Mouse (Mus musculus): Measurements from ENCODE around the gene Rims3. TPM values are rescaled to one million over a fixed set of nuclear protein-coding genes. Genes with fewer than 3 reads are reported as not detected.

Rims3 gene
- polyA plus RNA-seq, 1 experiment from 2014 or later: 0.87 TPM

GRCm38 (mm10) chr4:120825100-120825553, 29.5 kb upstream of the Rims3 start:
- Histone ChIP-seq H3K27me3 (no peaks in the 10 kb centered on the region), H3K4me1 (peaks cover 25% of the 10 kb centered on the region), H3K36me3 (no peaks in the 10 kb centered on the region), H3K4me2 (peak overlapping the region; percentile 65), H3K9me3 (no peaks in the 10 kb centered on the region), H3K4me3 (peak overlapping the region; percentile 73), H3K27ac (peak overlapping the region; percentile 99), H3K9ac (peak overlapping the region; percentile 100)
- peak; percentile 95 for ATAC-seq (ENCODE audit: insufficient number of reproducible peaks, insufficient read depth, low FRiP score, low TSS enrichment, low read depth)
- under 1% methylated on average over 50 of the region's 53 CpGs for WGBS

DNA sequence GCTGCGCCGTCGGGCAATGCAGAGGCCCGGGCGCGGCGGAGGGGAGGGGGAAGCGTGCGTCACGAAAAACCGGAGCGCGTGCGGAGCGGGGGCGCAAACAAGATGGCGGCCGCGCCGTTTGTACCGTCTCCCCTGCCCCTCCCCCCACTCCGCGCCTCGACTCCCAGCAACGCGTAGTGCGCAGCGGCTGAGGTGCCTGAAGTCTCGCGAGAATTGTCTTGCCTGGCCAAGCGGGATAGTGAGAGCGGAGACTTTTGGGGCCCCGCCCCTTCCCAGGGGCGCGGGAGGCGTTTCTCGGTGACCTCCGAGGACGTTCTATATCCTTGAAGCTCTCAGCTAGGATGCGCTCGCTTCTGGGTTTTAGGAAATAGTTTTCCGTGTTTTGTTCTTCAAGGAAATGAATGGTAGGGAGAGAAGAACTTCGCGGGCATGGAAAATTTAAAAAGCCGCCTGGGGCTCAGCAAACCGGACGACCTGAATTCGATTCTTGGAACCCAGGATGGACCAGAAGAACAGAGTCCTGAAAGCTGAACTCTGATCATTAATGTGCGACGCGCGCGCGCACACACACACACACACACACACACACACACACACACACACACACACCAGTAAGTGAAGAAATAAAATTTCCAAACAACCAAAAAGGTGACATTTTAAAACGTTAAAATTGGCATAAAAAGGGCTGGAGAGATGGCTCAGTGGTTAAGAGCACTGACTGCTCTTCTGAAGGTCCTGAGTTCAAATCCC, 28.9 kb upstream of the Rims3 start:
- ATAC-seq (ENCODE audit: insufficient number of reproducible peaks, insufficient read depth, low FRiP score, low TSS enrichment, low read depth): peak; percentile 93
- peak overlapping the region; percentile 65 for H3K4me2 ChIP-seq
- WGBS: under 1% methylated on average over 47 of the region's 55 CpGs

DNA sequence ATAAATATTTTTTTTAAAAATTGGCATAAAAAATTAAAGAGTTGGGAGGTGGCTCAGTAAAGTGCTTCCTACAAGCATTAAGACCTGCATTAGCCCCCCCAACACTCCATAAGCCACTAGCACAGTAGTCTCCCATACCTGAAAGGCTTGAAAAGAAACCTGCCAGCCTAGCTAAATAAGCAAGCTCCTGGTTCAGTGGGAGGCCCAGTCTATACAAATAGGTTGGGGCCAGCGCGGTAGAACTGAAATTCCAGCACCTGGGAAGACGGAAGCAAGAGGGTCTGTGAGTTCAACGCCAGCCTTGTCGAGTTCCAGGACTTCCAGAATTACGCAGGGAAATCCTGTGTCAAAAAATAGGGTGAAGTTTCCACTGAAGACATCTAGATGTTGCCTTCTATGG, 28.2 kb upstream of the Rims3 start:
- Histone ChIP-seq H3K9me3 (no peaks in the 10 kb centered on the region), H3K9ac (no peak overlapping the region), H3K27me3 (no peaks in the 10 kb centered on the region), H3K36me3 (no peaks in the 10 kb centered on the region), H3K4me1 (peaks cover 25% of the 10 kb centered on the region), H3K4me2 (peak overlapping the region; percentile 65; the same call in 1 of the 2 replicates), H3K27ac (peak overlapping the region; percentile 99; the same call in 1 of the 2 replicates), H3K4me3 (peak overlapping the region; percentile 73; the same call in 1 of the 2 replicates)
- no peak for ATAC-seq (ENCODE audit: insufficient number of reproducible peaks, insufficient read depth, low FRiP score, low TSS enrichment, low read depth)
- WGBS: 91% methylated on average over 6 of the region's 6 CpGs

More for the DNA sequence above, 28.9 kb upstream of the Rims3 start:
- peak overlapping the region; percentile 99 for H3K27ac ChIP-seq
- H3K27me3 ChIP-seq: no peaks in the 10 kb centered on the region
- peaks cover 25% of the 10 kb centered on the region for H3K4me1 ChIP-seq
- no peaks in the 10 kb centered on the region for H3K36me3 ChIP-seq
- no peaks in the 10 kb centered on the region for H3K9me3 ChIP-seq
- peak overlapping the region; percentile 73 for H3K4me3 ChIP-seq
- peak overlapping the region; percentile 100 for H3K9ac ChIP-seq

DNA sequence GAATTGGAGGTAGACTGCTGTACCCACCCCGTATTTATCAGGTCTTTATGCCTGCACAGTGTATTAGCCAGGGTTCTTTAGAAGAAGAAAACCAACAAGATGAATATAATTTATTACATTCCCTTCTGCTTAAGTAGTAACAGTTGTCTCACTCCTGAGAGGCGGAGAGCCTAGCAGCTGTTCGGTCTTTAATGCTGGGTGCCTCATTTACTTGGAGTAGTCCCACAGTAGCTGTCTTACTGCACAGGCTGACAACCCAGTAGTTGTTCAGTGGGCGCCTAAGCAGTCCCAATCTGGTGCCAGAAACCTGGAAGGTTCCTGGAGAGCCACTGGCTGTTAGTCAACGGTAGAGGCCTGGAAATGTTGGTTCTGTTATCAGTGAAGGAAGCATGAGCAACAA, 23.8 kb upstream of the Rims3 start:
- Histone ChIP-seq H3K9ac (no peak overlapping the region), H3K4me1 (no peaks in the 10 kb centered on the region), H3K27me3 (no peaks in the 10 kb centered on the region), H3K36me3 (no peaks in the 10 kb centered on the region), H3K9me3 (no peaks in the 10 kb centered on the region), H3K4me2 (no peak overlapping the region), H3K4me3 (no peak overlapping the region), H3K27ac (no peak overlapping the region)
- no peak for ATAC-seq (ENCODE audit: insufficient number of reproducible peaks, insufficient read depth, low FRiP score, low TSS enrichment, low read depth)
- WGBS: 69% methylated on average over 5 of the region's 5 CpGs

DNA sequence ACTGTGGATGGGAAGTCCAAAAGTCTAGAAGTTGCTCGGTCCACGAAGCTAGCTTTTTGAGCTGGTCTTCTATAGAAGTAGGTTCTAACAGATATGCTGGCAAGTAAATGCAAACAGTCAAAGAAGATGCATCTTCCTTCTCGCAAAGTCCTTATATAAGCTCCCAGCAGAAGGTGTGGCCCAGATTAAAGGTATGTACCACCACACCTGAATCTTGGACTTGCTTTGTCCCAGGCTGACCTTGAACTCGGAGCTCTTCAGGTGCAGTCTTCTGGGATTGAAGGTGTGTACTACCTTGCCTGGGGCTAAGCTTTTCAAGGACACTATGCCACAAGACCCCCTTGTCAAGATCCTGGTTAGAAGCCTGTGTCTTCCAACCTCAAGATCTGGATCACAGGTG, 23.1 kb upstream of the Rims3 start, which contains the start of gene Nfyc:
Nfyc (minus strand) TSS at position 101 of the 400 bp plus-strand sequence.
- Histone ChIP-seq H3K4me1 (no peaks in the 10 kb centered on the region), H3K27ac (no peak within 1 kb of the TSS), H3K27me3 (no peaks in the 10 kb centered on the region), H3K4me3 (no peak within 1 kb of the TSS), H3K4me2 (no peak within 1 kb of the TSS), H3K36me3 (no peaks in the 10 kb centered on the region), H3K9ac (no peak within 1 kb of the TSS), H3K9me3 (no peaks in the 10 kb centered on the region)
- 85% methylated on average over 4 of the region's 4 CpGs for WGBS
- no peak for ATAC-seq (ENCODE audit: insufficient number of reproducible peaks, insufficient read depth, low FRiP score, low TSS enrichment, low read depth)

DNA sequence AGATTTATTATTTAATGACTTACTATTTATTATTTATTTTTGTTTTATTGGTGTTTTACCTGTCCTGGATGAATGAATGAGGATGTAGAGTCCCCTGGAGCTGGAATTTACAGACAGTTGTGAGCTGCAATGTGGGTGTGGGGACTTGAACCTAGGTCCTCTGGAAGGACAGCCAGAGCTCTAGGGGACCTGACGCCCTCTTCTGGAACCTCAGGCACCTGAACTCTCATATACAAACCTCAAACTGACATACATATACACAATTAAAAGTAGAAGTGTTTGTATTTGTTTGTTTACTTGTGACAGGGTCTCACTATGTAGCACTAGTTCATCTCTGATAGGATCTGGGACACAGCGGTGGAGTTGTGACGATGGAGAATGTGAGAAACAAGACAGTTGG, 13.3 kb upstream of the Rims3 start:
- Histone ChIP-seq H3K4me1 (no peaks in the 10 kb centered on the region), H3K27ac (no peak overlapping the region), H3K9ac (no peak overlapping the region), H3K36me3 (no peaks in the 10 kb centered on the region), H3K27me3 (no peaks in the 10 kb centered on the region; the same call in 1 of the 2 replicates), H3K4me2 (no peak overlapping the region), H3K4me3 (no peak overlapping the region), H3K9me3 (no peaks in the 10 kb centered on the region)
- no peak for ATAC-seq (ENCODE audit: insufficient number of reproducible peaks, insufficient read depth, low FRiP score, low TSS enrichment, low read depth)
- 82% methylated on average over 3 of the region's 3 CpGs for WGBS

- Histone ChIP-seq H3K9ac (no peak overlapping the region), H3K27me3 (peaks cover 11% of the 10 kb centered on the region), H3K36me3 (no peaks in the 10 kb centered on the region), H3K4me1 (no peaks in the 10 kb centered on the region), H3K4me2 (no peak overlapping the region), H3K27ac (no peak overlapping the region), H3K9me3 (no peaks in the 10 kb centered on the region), H3K4me3 (no peak overlapping the region)
- 54% methylated on average over 7 of the region's 7 CpGs for WGBS
- ATAC-seq (ENCODE audit: insufficient number of reproducible peaks, insufficient read depth, low FRiP score, low TSS enrichment, low read depth): no peak
Measured at GRCm38 (mm10) chr4:120844423-120845082, 10.1 kb upstream of the Rims3 start.

- Histone ChIP-seq H3K9me3 (no peaks in the 10 kb centered on the region), H3K4me1 (no peaks in the 10 kb centered on the region), H3K9ac (no peak overlapping the region), H3K27me3 (peaks cover 14% of the 10 kb centered on the region), H3K27ac (no peak overlapping the region), H3K36me3 (no peaks in the 10 kb centered on the region), H3K4me2 (no peak overlapping the region), H3K4me3 (no peak overlapping the region)
- ATAC-seq (ENCODE audit: insufficient number of reproducible peaks, insufficient read depth, low FRiP score, low TSS enrichment, low read depth): no peak
- WGBS: 70% methylated on average over 4 of the region's 4 CpGs
Measured at GRCm38 (mm10) chr4:120845098-120845497, 9.5 kb upstream of the Rims3 start.

DNA sequence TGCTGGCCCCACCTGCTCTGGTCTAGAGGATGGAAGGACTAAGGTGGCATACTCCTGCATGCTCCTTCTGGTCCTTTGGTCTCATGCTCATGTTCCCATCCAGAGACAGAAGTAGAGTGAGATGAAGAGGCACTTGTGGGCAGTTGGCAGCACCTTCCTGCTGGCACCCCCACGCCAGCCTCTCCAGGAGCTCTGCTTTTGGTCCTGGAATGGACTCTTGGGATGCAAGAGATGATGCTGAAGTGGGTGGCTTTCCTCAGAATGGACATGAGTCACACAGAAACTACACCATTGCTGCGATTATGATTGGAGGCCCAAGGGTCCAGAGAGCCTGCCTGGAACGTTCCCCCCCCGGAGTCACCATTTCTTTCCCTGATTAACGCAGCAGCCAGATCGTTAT, 5.7 kb upstream of the Rims3 start:
- 76% methylated on average over 6 of the region's 6 CpGs for WGBS
- ATAC-seq (ENCODE audit: insufficient number of reproducible peaks, insufficient read depth, low FRiP score, low TSS enrichment, low read depth): no peak
- H3K27me3 ChIP-seq: peaks cover 34% of the 10 kb centered on the region

DNA sequence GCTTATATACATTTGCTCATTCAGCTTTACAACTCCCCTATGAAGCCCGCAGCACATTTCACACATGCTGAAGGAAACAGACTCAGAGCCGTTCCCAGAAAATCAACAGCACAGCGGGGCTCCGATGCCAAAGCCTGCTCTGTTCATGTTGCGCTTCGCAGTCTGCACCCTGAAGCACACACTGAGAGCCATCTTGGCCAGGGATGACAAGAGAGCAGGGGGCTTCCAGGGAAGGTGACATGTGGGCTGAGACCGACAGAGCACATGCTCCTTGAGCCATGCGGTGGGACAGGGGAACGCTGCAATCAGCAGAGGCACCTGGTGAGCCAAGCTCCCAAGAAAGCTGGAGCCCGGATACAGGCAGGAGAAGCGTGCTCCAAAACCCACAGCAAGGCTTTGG, 5.2 kb upstream of the Rims3 start:
- Histone ChIP-seq H3K4me2 (no peak overlapping the region), H3K36me3 (no peaks in the 10 kb centered on the region), H3K9me3 (no peaks in the 10 kb centered on the region), H3K27ac (no peak overlapping the region), H3K27me3 (peaks cover 39% of the 10 kb centered on the region), H3K4me3 (no peak overlapping the region), H3K4me1 (no peaks in the 10 kb centered on the region), H3K9ac (no peak overlapping the region)
- ATAC-seq (ENCODE audit: insufficient number of reproducible peaks, insufficient read depth, low FRiP score, low TSS enrichment, low read depth): no peak
- WGBS: 69% methylated on average over 11 of the region's 11 CpGs

More for the DNA sequence above, 5.7 kb upstream of the Rims3 start:
- H3K9me3 ChIP-seq: no peaks in the 10 kb centered on the region
- no peak overlapping the region for H3K4me2 ChIP-seq
- H3K27ac ChIP-seq: no peak overlapping the region
- no peaks in the 10 kb centered on the region for H3K4me1 ChIP-seq
- H3K4me3 ChIP-seq: no peak overlapping the region
- H3K9ac ChIP-seq: no peak overlapping the region
- no peaks in the 10 kb centered on the region for H3K36me3 ChIP-seq

DNA sequence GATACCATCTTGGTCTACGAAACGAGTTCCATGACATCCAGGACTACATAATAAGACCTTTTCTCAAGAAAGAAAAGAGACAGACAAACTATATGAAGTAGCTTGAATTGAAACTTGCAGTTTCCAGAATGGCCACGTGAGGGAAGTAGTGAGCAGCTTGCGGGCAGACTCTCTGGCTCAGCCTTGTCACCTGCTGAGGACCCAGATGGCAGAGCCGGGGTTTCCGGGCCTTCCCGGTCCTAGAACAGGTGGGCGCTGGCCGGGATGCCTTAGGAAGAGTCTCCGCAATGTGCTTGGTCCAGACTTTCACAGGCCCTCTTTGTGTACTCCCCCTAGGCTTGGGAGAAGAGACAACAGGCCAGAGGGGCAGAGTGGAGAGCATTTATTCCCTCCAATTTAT, 3.7 kb upstream of the Rims3 start:
- Histone ChIP-seq H3K4me2 (no peak overlapping the region), H3K36me3 (no peaks in the 10 kb centered on the region), H3K9ac (no peak overlapping the region), H3K27me3 (peaks cover 54% of the 10 kb centered on the region), H3K4me1 (no peaks in the 10 kb centered on the region), H3K4me3 (no peak overlapping the region), H3K9me3 (no peaks in the 10 kb centered on the region), H3K27ac (no peak overlapping the region)
- 4% methylated on average over 10 of the region's 10 CpGs for WGBS
- no peak for ATAC-seq (ENCODE audit: insufficient number of reproducible peaks, insufficient read depth, low FRiP score, low TSS enrichment, low read depth)

Measured in embryonic facial prominence, embryonic 13.5 days (tissue).